Mouse (Mus musculus) lung, embryonic 14.5 days (tissue): ENCODE results near the gene Spib. TPM values are rescaled to one million over a fixed set of nuclear protein-coding genes. Genes with fewer than 3 reads are reported as not detected.

Experiments
- ATAC-seq: fragments of 200-750 bp; cut with Nextera tagmentation; 2 replicates; pipeline ENCODE4 v1.8.0; 2017; ENCODE audit warnings: mild to moderate bottlenecking, moderate TSS enrichment, moderate library complexity; ENCODE audit not compliant: insufficient read depth
- DNase-seq: peaks from one replicate; pipeline ENCODE4 v3.0.0-alpha.2; 2015
- H3K27ac ChIP-seq: fragments of 300-500 bp; sonication (generic); 2 replicates; pipeline ENCODE4 v1.5.1; 2014; ENCODE audit warnings: low read depth, mild to moderate bottlenecking, moderate library complexity
- H3K27me3 ChIP-seq: fragments of 300-500 bp; sonication (generic); 2 replicates; pipeline ENCODE4 v1.6.1; 2014; ENCODE audit warnings: low read length, control low read depth; ENCODE audit not compliant: insufficient read depth
- H3K36me3 ChIP-seq: fragments of 300-500 bp; sonication (generic); 2 replicates; pipeline ENCODE4 v1.6.1; 2014; ENCODE audit warnings: control low read depth; ENCODE audit not compliant: insufficient read depth
- H3K4me1 ChIP-seq: fragments of 300-500 bp; sonication (generic); 2 replicates; pipeline ENCODE4 v1.6.1; 2014; ENCODE audit warnings: antibody characterized with exemption, control low read depth; ENCODE audit not compliant: insufficient read depth
- H3K4me2 ChIP-seq: fragments of 300-500 bp; sonication (generic); 2 replicates; pipeline ENCODE4 v1.6.1; 2014; ENCODE audit warnings: mild to moderate bottlenecking
- H3K4me3 ChIP-seq: fragments of 300-500 bp; sonication (generic); 2 replicates; pipeline ENCODE4 v1.5.1; 2014; ENCODE audit warnings: low read depth, low read length
- H3K9ac ChIP-seq: fragments of 300-500 bp; sonication (generic); 2 replicates; pipeline ENCODE4 v1.6.1; 2014
- H3K9me3 ChIP-seq: fragments of 300-500 bp; sonication (generic); 2 replicates; pipeline ENCODE4 v1.6.1; 2016; ENCODE audit warnings: low read depth, low read length, control low read depth
- CTCF ChIP-seq: IDR thresholded peaks from 2 replicates; pipeline ENCODE4 v1.5.1; 2016; ENCODE audit warnings: antibody characterized with exemption, low read depth
- WGBS: fragments of 180-500 bp; shearing (Covaris S2); extraction: QIAGEN DNeasy Blood & Tissue Kit; methylation state at CpG from one replicate; pipeline ENCODE4 v1.1.7; 2014; 5-methylcytosine and 5-hydroxymethylcytosine counted together
- microRNA-seq: library from miRNA; unstranded; fragments of <30 nt; microRNA quantifications from one replicate; pipeline ENCODE4, GENCODE M21; 2016; ENCODE audit warnings: borderline number of aligned reads
- polyA plus RNA-seq: library from polyadenylated mRNA; unstranded; fragments of >200 nt; fragmentation: Nextera tagmentation; extraction: Ambion mirVana; gene quantifications from 2 replicates; pipeline ENCODE4 v1.2.1, GENCODE M21; 2014

Spib gene
- polyA plus RNA-seq, 1 experiment from 2014 or later: 0.07 TPM

DNA sequence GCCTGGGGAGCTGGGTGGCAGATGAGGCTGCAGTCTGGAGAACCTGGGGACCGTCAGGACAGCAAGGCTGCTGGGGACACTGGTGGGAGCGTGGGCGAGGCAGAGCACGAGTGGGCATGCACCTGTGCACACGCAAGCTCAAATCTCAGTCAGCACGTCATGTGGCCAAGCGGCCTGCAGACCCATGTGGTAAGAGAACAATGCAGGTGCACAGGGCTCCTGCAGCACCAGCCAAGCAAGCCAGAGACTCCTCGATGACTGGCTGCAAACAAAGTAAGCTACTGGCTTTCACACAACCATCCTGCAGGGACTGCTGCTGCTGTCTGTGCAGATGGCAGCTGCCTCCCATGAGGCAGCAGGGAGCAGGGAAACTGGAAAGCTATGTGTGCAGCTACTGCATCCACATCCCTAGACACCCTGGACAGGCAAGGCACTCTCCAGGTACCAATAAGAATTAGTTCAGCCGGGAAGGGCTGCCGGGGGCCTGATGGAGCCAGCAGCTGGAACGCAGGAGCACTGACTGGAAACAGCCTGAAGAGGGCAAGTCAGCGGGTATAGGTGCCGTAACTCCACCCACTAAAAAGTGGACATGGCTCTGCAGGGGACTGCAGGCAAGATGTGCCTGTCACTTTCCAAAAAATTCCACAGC, 44.8 kb downstream of the Spib start:
- Histone ChIP-seq H3K9ac (no peak overlapping the region), H3K36me3 (peaks cover 34% of the 10 kb centered on the region), H3K4me1 (no peaks in the 10 kb centered on the region), H3K27me3 (no peaks in the 10 kb centered on the region), H3K27ac (no peak overlapping the region), H3K9me3 (no peaks in the 10 kb centered on the region), H3K4me3 (no peak overlapping the region), H3K4me2 (no peak overlapping the region)
- ATAC-seq (no peak), DNase-seq (no peak)
- no peak for TF ChIP-seq CTCF
- 60% methylated on average over 13 of the region's 13 CpGs for WGBS

- no peak for TF ChIP-seq CTCF
- no peak for DNase-seq
- Histone ChIP-seq H3K36me3 (peaks cover 20% of the 10 kb centered on the region), H3K9me3 (no peaks in the 10 kb centered on the region), H3K27me3 (no peaks in the 10 kb centered on the region), H3K9ac (no peak overlapping the region), H3K4me3 (no peak overlapping the region), H3K4me1 (no peaks in the 10 kb centered on the region), H3K27ac (no peak overlapping the region), H3K4me2 (no peak overlapping the region)
- 60% methylated on average over 7 of the region's 7 CpGs for WGBS
- no peak for ATAC-seq
Measured at GRCm38 (mm10) chr7:44485572-44486195, 46.2 kb downstream of the Spib start.

DNA sequence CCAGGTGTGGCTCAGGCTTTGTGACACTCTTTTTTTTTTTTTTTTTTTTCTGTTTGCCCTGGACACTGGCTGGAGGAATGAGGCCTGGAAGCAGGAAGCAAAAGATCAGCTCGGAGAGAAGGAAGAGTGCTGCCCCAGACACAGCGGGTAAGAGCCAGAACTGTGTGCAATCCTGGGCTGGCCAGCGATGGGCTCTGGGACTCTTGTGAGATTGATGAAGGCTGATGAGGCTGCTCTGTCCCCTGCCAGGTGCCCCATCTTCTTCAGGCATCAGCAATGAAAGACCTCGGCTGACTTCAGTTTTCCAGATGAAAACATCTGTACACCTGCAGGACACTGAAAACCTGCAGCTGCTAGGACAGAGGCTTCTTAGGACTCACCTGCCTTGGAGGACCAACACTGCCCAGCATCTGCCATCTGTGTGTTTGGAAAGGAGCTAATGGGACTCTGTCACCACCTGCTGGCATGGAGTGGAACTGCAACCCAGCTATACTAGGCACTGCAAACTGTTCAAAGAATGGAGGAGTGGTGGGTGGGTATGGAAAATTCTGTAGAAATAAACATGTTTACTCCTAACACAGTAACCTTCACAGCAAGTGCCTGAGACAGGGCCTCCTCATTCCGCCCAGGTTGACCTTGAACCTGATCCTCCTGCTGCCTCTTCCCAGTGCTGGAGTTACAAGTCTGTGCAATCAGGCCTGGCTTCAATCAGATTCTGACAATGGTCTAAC, 46.9 kb downstream of the Spib start:
- H3K36me3 ChIP-seq: peaks cover 14% of the 10 kb centered on the region
- H3K4me1 ChIP-seq: no peaks in the 10 kb centered on the region
- ATAC-seq (peak; percentile 65; the same call in 1 of the 2 replicates), DNase-seq (peak; percentile 91)
- H3K27me3 ChIP-seq: no peaks in the 10 kb centered on the region
- H3K4me2 ChIP-seq: no peak overlapping the region
- H3K9me3 ChIP-seq: no peaks in the 10 kb centered on the region
- H3K4me3 ChIP-seq: no peak overlapping the region
- 38% methylated on average over 5 of the region's 5 CpGs for WGBS
- no peak overlapping the region for H3K9ac ChIP-seq
- no peak overlapping the region for H3K27ac ChIP-seq
- TF ChIP-seq CTCF: peak; percentile 99

DNA sequence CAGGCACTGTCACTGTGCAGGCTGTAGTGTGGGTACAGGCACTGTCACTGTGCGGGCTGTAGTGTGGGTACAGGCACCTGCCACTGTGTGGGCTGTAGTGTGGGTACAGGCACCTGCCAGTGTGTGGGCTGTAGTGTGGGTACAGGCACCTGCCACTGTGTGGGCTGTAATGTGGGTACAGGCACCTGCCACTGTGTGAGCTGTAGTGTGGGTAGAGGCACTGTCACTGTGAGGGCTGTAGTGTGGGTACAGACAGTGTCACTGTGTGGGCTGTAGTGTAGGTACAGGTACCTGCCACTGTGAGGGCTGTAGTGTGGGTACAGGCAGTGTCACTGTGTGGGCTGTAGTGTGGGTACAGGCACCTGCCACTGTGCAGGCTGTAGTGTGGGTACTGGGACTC, 47.8 kb downstream of the Spib start:
- TF ChIP-seq CTCF: no peak
- H3K9me3 ChIP-seq: no peaks in the 10 kb centered on the region
- 91% methylated on average over 1 of the region's 1 CpGs for WGBS
- H3K36me3 ChIP-seq: 0 out of 2 replicates have a peak, but pooled peaks cover 5% of the 10 kb centered on the region
- H3K4me1 ChIP-seq: no peaks in the 10 kb centered on the region
- no peak for ATAC-seq
- no peak overlapping the region for H3K9ac ChIP-seq
- H3K4me3 ChIP-seq: no peak overlapping the region
- H3K27ac ChIP-seq: no peak overlapping the region
- DNase-seq: no peak
- H3K4me2 ChIP-seq: no peak overlapping the region
- H3K27me3 ChIP-seq: no peaks in the 10 kb centered on the region

DNA sequence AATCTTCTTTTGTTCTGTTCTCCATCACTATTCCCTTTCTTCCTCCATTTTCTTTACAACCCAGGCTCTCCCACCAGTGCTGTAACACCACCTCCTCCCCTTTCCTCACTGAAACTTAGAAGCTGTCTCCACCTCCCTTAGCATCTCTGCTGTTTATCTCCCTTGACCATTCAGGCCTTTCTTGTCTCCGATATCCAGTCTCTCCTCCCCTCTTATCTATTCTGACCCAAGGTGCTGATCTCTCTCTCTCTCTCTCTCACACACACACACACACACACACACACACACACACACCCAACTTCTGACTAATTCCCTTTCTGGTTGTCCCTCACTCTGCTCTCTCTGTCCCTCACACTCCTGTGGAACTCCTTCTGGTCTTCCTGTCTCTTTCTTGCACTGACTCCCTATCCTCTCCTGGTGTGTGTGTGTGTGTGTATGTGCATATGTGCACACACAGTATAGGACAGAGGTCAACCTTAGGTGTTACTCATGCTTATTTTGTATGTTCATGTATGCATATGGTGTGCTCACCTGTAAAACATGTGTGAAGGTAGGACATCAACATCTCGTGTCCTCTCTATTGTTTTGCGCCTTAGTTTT, 48.9 kb downstream of the Spib start:
- 54% methylated on average over 3 of the region's 3 CpGs for WGBS
- ATAC-seq (no peak), DNase-seq (no peak)
- Histone ChIP-seq H3K4me2 (0 out of 2 replicates have a peak overlapping the region, but pooled peaks have one; percentile 7), H3K4me1 (no peaks in the 10 kb centered on the region), H3K36me3 (no peaks in the 10 kb centered on the region), H3K27me3 (no peaks in the 10 kb centered on the region), H3K4me3 (no peak overlapping the region), H3K9ac (no peak overlapping the region), H3K27ac (no peak overlapping the region), H3K9me3 (no peaks in the 10 kb centered on the region)
- TF ChIP-seq CTCF: no peak

Small RNAs within 50 kb of the gene (microRNA-seq; reads per million reads assigned to microRNA genes)
- 0.71 reads per million for gene Mir7053

Other genes with a start within 250 kb of the Spib start
- gene Clec11a, start 225.2 kb downstream of the Spib start, polyA plus RNA-seq: 1.8 TPM in 2 replicates
- gene Shank1, start 221.8 kb downstream of the Spib start, polyA plus RNA-seq: 1.3 and 1.6 TPM in 2 replicates
- 2.0 and 2.9 TPM in 2 replicates for gene Syt3, start 148.0 kb downstream of the Spib start, polyA plus RNA-seq
- 0.71 and 1.2 TPM in 2 replicates for gene 1700008O03Rik, start 146.3 kb downstream of the Spib start, polyA plus RNA-seq
- gene Lrrc4b, start 103.1 kb downstream of the Spib start, polyA plus RNA-seq: 1.5 TPM in 2 replicates
- 0.28 TPM in 1 of 2 replicates, not detected in the other for gene Aspdh, start 66.7 kb downstream of the Spib start, polyA plus RNA-seq
- gene Josd2, start 64.1 kb downstream of the Spib start, polyA plus RNA-seq: 82.7 and 87.6 TPM in 2 replicates
- 122 and 133 TPM in 2 replicates for gene Emc10, start 35.5 kb downstream of the Spib start, polyA plus RNA-seq
- 9.1 and 11.3 TPM in 2 replicates for gene Fam71e1, start 35.5 kb downstream of the Spib start, polyA plus RNA-seq
- gene Mybpc2, start 7.4 kb downstream of the Spib start, polyA plus RNA-seq: 0.14 and 0.26 TPM in 2 replicates
- 91.6 and 105 TPM in 2 replicates for gene Pold1, start 16.8 kb upstream of the Spib start, polyA plus RNA-seq
- 61.1 and 66.0 TPM in 2 replicates for gene Nr1h2, start 21.9 kb upstream of the Spib start, polyA plus RNA-seq
- gene Napsa, start 40.3 kb upstream of the Spib start, polyA plus RNA-seq: 4.7 and 6.8 TPM in 2 replicates
- gene Kcnc3, start 58.6 kb upstream of the Spib start, polyA plus RNA-seq: 0.70 and 0.97 TPM in 2 replicates
- gene Myh14, start 138.8 kb upstream of the Spib start, polyA plus RNA-seq: 33.6 and 37.3 TPM in 2 replicates
- not detected in 2 replicates for gene Izumo2, start 176.7 kb upstream of the Spib start, polyA plus RNA-seq
- 34.7 and 36.3 TPM in 2 replicates for gene Vrk3, start 216.3 kb upstream of the Spib start, polyA plus RNA-seq
- gene Zfp473, start 219.0 kb upstream of the Spib start, polyA plus RNA-seq: 0.92 and 2.3 TPM in 2 replicates